Mouse (Mus musculus): Measurements from ENCODE around the gene Lrrc75b.

Lrrc75b gene

GRCm38 (mm10) chr10:75559676-75560548, at the start of gene Lrrc75b:
Gene Lrrc75b, minus strand, starts transcription at chr10:75560330.
- no peak for DNase-seq (ENCODE audit: low read depth, low spot score)

GRCm38 (mm10) chr10:75608975-75609374, 48.8 kb upstream of the Lrrc75b start:
- DNase-seq (ENCODE audit: low read depth, low spot score), result no peak

GRCm38 (mm10) chr10:75607253-75607652, 47.1 kb upstream of the Lrrc75b start:
- DNase-seq (ENCODE audit: low read depth, low spot score), result no peak

GRCm38 (mm10) chr10:75605162-75605846, 45.2 kb upstream of the Lrrc75b start:
- peak; percentile 80 for DNase-seq (ENCODE audit: low read depth, low spot score)

- DNase-seq (ENCODE audit: low read depth, low spot score), result no peak
These were observed 40.1 kb upstream of the Lrrc75b start for GRCm38 (mm10) chr10:75600189-75600730.

GRCm38 (mm10) chr10:75595981-75596380, 35.9 kb upstream of the Lrrc75b start:
- no peak for DNase-seq (ENCODE audit: low read depth, low spot score)

GRCm38 (mm10) chr10:75592585-75592984, 32.5 kb upstream of the Lrrc75b start:
- no peak for DNase-seq (ENCODE audit: low read depth, low spot score)

GRCm38 (mm10) chr10:75591211-75591894, 31.2 kb upstream of the Lrrc75b start:
- no peak for DNase-seq (ENCODE audit: low read depth, low spot score)

- no peak for DNase-seq (ENCODE audit: low read depth, low spot score)
These were observed 29.5 kb upstream of the Lrrc75b start for GRCm38 (mm10) chr10:75589651-75590050.

- DNase-seq (ENCODE audit: low read depth, low spot score), result no peak
These were observed 29.0 kb upstream of the Lrrc75b start, which contains the start of gene Ggt5 for GRCm38 (mm10) chr10:75589129-75589528. Gene Ggt5, plus strand, starts transcription at chr10:75589340.

GRCm38 (mm10) chr10:75588336-75588735, 28.2 kb upstream of the Lrrc75b start:
- DNase-seq (ENCODE audit: low read depth, low spot score), result no peak

- no peak for DNase-seq (ENCODE audit: low read depth, low spot score)
These were observed 27.7 kb upstream of the Lrrc75b start for GRCm38 (mm10) chr10:75587781-75588180.

- no peak for DNase-seq (ENCODE audit: low read depth, low spot score)
These were observed 26.4 kb upstream of the Lrrc75b start for GRCm38 (mm10) chr10:75586553-75586879.

- peak; percentile 91 for DNase-seq (ENCODE audit: low read depth, low spot score)
These were observed 25.9 kb upstream of the Lrrc75b start for GRCm38 (mm10) chr10:75585876-75586552.

GRCm38 (mm10) chr10:75579129-75579528, 19.0 kb upstream of the Lrrc75b start:
- no peak for DNase-seq (ENCODE audit: low read depth, low spot score)

- DNase-seq (ENCODE audit: low read depth, low spot score), result no peak
These were observed 13.8 kb upstream of the Lrrc75b start for GRCm38 (mm10) chr10:75573965-75574364.

GRCm38 (mm10) chr10:75573181-75573580, 13.1 kb upstream of the Lrrc75b start:
- DNase-seq (ENCODE audit: low read depth, low spot score), result no peak

- no peak for DNase-seq (ENCODE audit: low read depth, low spot score)
These were observed 11.8 kb upstream of the Lrrc75b start for GRCm38 (mm10) chr10:75571937-75572336.

- no peak for DNase-seq (ENCODE audit: low read depth, low spot score)
These were observed 11.0 kb upstream of the Lrrc75b start for GRCm38 (mm10) chr10:75570981-75571657.

GRCm38 (mm10) chr10:75568851-75569250, 8.7 kb upstream of the Lrrc75b start:
- DNase-seq (ENCODE audit: low read depth, low spot score), result no peak

- DNase-seq (ENCODE audit: low read depth, low spot score), result peak; percentile 32
These were observed 8.3 kb upstream of the Lrrc75b start for GRCm38 (mm10) chr10:75568441-75568840.
